Mouse (Mus musculus): ENCODE results near the gene Adamts16. TPM values are rescaled to one million over a fixed set of nuclear protein-coding genes. Genes with fewer than 3 reads are reported as not detected.

The Adamts16 gene
- polyA plus RNA-seq, 1 experiment from 2014 or later: 0.20 TPM

- no peak for ATAC-seq (ENCODE audit: low read depth)
- no peaks in the 10 kb centered on the region for H3K4me1 ChIP-seq (ENCODE audit: control insufficient read depth, low read depth, low read length)
- no peaks in the 10 kb centered on the region for H3K36me3 ChIP-seq (ENCODE audit: control insufficient read depth, insufficient read depth)
- no peak overlapping the region for H3K27ac ChIP-seq (ENCODE audit: low read length)
- no peak overlapping the region for H3K4me3 ChIP-seq (ENCODE audit: low read depth, low read length)
- WGBS (ENCODE audit: insufficient replicate concordance): 47% methylated on average over 2 of the region's 2 CpGs
- H3K9ac ChIP-seq (ENCODE audit: low read depth, low read length): no peak overlapping the region
- no peak overlapping the region for H3K4me2 ChIP-seq (ENCODE audit: low read depth, low read length)
- H3K9me3 ChIP-seq (replicated peaks; ENCODE audit: control insufficient read depth, low read length): no peaks in the 10 kb centered on the region
- H3K27me3 ChIP-seq (ENCODE audit: control insufficient read depth, insufficient read depth, low read depth, low read length): no peaks in the 10 kb centered on the region
Observed at GRCm38 (mm10) chr13:70762586-70762985, 79.0 kb downstream of the Adamts16 start.

GRCm38 (mm10) chr13:70761312-70761711, 80.3 kb downstream of the Adamts16 start:
- no peaks in the 10 kb centered on the region for H3K27me3 ChIP-seq (ENCODE audit: control insufficient read depth, insufficient read depth, low read depth, low read length)
- no peak overlapping the region for H3K4me3 ChIP-seq (ENCODE audit: low read depth, low read length)
- H3K4me2 ChIP-seq (ENCODE audit: low read depth, low read length): no peak overlapping the region
- H3K4me1 ChIP-seq (ENCODE audit: control insufficient read depth, low read depth, low read length): no peaks in the 10 kb centered on the region
- WGBS (ENCODE audit: insufficient replicate concordance): 38% methylated on average over 2 of the region's 2 CpGs
- no peak overlapping the region for H3K27ac ChIP-seq (ENCODE audit: low read length)
- no peaks in the 10 kb centered on the region for H3K9me3 ChIP-seq (replicated peaks; ENCODE audit: control insufficient read depth, low read length)
- no peaks in the 10 kb centered on the region for H3K36me3 ChIP-seq (ENCODE audit: control insufficient read depth, insufficient read depth)
- no peak overlapping the region for H3K9ac ChIP-seq (ENCODE audit: low read depth, low read length)
- no peak for ATAC-seq (ENCODE audit: low read depth)

GRCm38 (mm10) chr13:70760186-70760585, 81.4 kb downstream of the Adamts16 start:
- Histone ChIP-seq H3K4me3 (ENCODE audit: low read depth, low read length) (no peak overlapping the region), H3K27me3 (ENCODE audit: control insufficient read depth, insufficient read depth, low read depth, low read length) (no peaks in the 10 kb centered on the region), H3K9me3 (replicated peaks; ENCODE audit: control insufficient read depth, low read length) (no peaks in the 10 kb centered on the region), H3K4me1 (ENCODE audit: control insufficient read depth, low read depth, low read length) (no peaks in the 10 kb centered on the region), H3K27ac (ENCODE audit: low read length) (no peak overlapping the region), H3K9ac (ENCODE audit: low read depth, low read length) (no peak overlapping the region), H3K36me3 (ENCODE audit: control insufficient read depth, insufficient read depth) (no peaks in the 10 kb centered on the region), H3K4me2 (ENCODE audit: low read depth, low read length) (no peak overlapping the region)
- ATAC-seq (ENCODE audit: low read depth): no peak
- 82% methylated on average over 9 of the region's 9 CpGs for WGBS (ENCODE audit: insufficient replicate concordance)

GRCm38 (mm10) chr13:70746294-70747008, 95.2 kb downstream of the Adamts16 start:
- no peaks in the 10 kb centered on the region for H3K9me3 ChIP-seq (replicated peaks; ENCODE audit: control insufficient read depth, low read length)
- H3K9ac ChIP-seq (ENCODE audit: low read depth, low read length): no peak overlapping the region
- WGBS (ENCODE audit: insufficient replicate concordance): 53% methylated on average over 14 of the region's 14 CpGs
- H3K27me3 ChIP-seq (ENCODE audit: control insufficient read depth, insufficient read depth, low read depth, low read length): no peaks in the 10 kb centered on the region
- no peaks in the 10 kb centered on the region for H3K4me1 ChIP-seq (ENCODE audit: control insufficient read depth, low read depth, low read length)
- H3K36me3 ChIP-seq (ENCODE audit: control insufficient read depth, insufficient read depth): no peaks in the 10 kb centered on the region
- no peak overlapping the region for H3K4me3 ChIP-seq (ENCODE audit: low read depth, low read length)
- no peak for ATAC-seq (ENCODE audit: low read depth)
- H3K27ac ChIP-seq (ENCODE audit: low read length): no peak overlapping the region
- H3K4me2 ChIP-seq (ENCODE audit: low read depth, low read length): no peak overlapping the region

GRCm38 (mm10) chr13:70744416-70745038, 97.1 kb downstream of the Adamts16 start:
- 64% methylated on average over 5 of the region's 5 CpGs for WGBS (ENCODE audit: insufficient replicate concordance)
- Histone ChIP-seq H3K36me3 (ENCODE audit: control insufficient read depth, insufficient read depth) (no peaks in the 10 kb centered on the region), H3K9ac (ENCODE audit: low read depth, low read length) (no peak overlapping the region), H3K9me3 (replicated peaks; ENCODE audit: control insufficient read depth, low read length) (no peaks in the 10 kb centered on the region), H3K27ac (ENCODE audit: low read length) (no peak overlapping the region), H3K27me3 (ENCODE audit: control insufficient read depth, insufficient read depth, low read depth, low read length) (no peaks in the 10 kb centered on the region), H3K4me2 (ENCODE audit: low read depth, low read length) (no peak overlapping the region), H3K4me1 (ENCODE audit: control insufficient read depth, low read depth, low read length) (no peaks in the 10 kb centered on the region), H3K4me3 (ENCODE audit: low read depth, low read length) (no peak overlapping the region)
- no peak for ATAC-seq (ENCODE audit: low read depth)

- Histone ChIP-seq H3K4me3 (ENCODE audit: low read depth, low read length) (no peak overlapping the region), H3K9me3 (replicated peaks; ENCODE audit: control insufficient read depth, low read length) (no peaks in the 10 kb centered on the region), H3K27ac (ENCODE audit: low read length) (no peak overlapping the region), H3K27me3 (ENCODE audit: control insufficient read depth, insufficient read depth, low read depth, low read length) (no peaks in the 10 kb centered on the region), H3K4me1 (ENCODE audit: control insufficient read depth, low read depth, low read length) (no peaks in the 10 kb centered on the region), H3K4me2 (ENCODE audit: low read depth, low read length) (no peak overlapping the region), H3K9ac (ENCODE audit: low read depth, low read length) (no peak overlapping the region), H3K36me3 (ENCODE audit: control insufficient read depth, insufficient read depth) (no peaks in the 10 kb centered on the region)
- WGBS (ENCODE audit: insufficient replicate concordance): 70% methylated on average over 4 of the region's 4 CpGs
- no peak for ATAC-seq (ENCODE audit: low read depth)
Observed at GRCm38 (mm10) chr13:70742693-70743092, 98.9 kb downstream of the Adamts16 start.

GRCm38 (mm10) chr13:70740281-70741240, 101.0 kb downstream of the Adamts16 start:
- H3K27ac ChIP-seq (ENCODE audit: low read length): no peak overlapping the region
- H3K4me2 ChIP-seq (ENCODE audit: low read depth, low read length): no peak overlapping the region
- no peak overlapping the region for H3K4me3 ChIP-seq (ENCODE audit: low read depth, low read length)
- no peaks in the 10 kb centered on the region for H3K4me1 ChIP-seq (ENCODE audit: control insufficient read depth, low read depth, low read length)
- no peak overlapping the region for H3K9ac ChIP-seq (ENCODE audit: low read depth, low read length)
- no peaks in the 10 kb centered on the region for H3K9me3 ChIP-seq (replicated peaks; ENCODE audit: control insufficient read depth, low read length)
- 54% methylated on average over 17 of the region's 17 CpGs for WGBS (ENCODE audit: insufficient replicate concordance)
- no peaks in the 10 kb centered on the region for H3K36me3 ChIP-seq (ENCODE audit: control insufficient read depth, insufficient read depth)
- ATAC-seq (ENCODE audit: low read depth): no peak
- H3K27me3 ChIP-seq (ENCODE audit: control insufficient read depth, insufficient read depth, low read depth, low read length): no peaks in the 10 kb centered on the region

GRCm38 (mm10) chr13:70738781-70739180, 102.8 kb downstream of the Adamts16 start:
- no peaks in the 10 kb centered on the region for H3K36me3 ChIP-seq (ENCODE audit: control insufficient read depth, insufficient read depth)
- H3K27me3 ChIP-seq (ENCODE audit: control insufficient read depth, insufficient read depth, low read depth, low read length): no peaks in the 10 kb centered on the region
- no peak overlapping the region for H3K27ac ChIP-seq (ENCODE audit: low read length)
- H3K9ac ChIP-seq (ENCODE audit: low read depth, low read length): no peak overlapping the region
- H3K9me3 ChIP-seq (replicated peaks; ENCODE audit: control insufficient read depth, low read length): no peaks in the 10 kb centered on the region
- WGBS (ENCODE audit: insufficient replicate concordance): 74% methylated on average over 9 of the region's 9 CpGs
- H3K4me3 ChIP-seq (ENCODE audit: low read depth, low read length): no peak overlapping the region
- no peak overlapping the region for H3K4me2 ChIP-seq (ENCODE audit: low read depth, low read length)
- no peaks in the 10 kb centered on the region for H3K4me1 ChIP-seq (ENCODE audit: control insufficient read depth, low read depth, low read length)
- no peak for ATAC-seq (ENCODE audit: low read depth)
